Mouse (Mus musculus) hindbrain, embryonic 16.5 days (tissue): ENCODE results near the gene Clmp. TPM values are rescaled to one million over a fixed set of nuclear protein-coding genes. Genes with fewer than 3 reads are reported as not detected.

Experiments
- ATAC-seq: fragments of 200-750 bp; cut with Nextera tagmentation; 2 replicates; pipeline ENCODE4 v1.8.0; 2017; ENCODE audit warnings: moderate TSS enrichment, moderate library complexity
- H3K27ac ChIP-seq: fragments of 300-500 bp; sonication (generic); 2 replicates; pipeline ENCODE4 v1.5.1; 2014; ENCODE audit warnings: low read depth, mild to moderate bottlenecking, control low read depth, low read length, moderate library complexity
- H3K27me3 ChIP-seq: fragments of 300-500 bp; sonication (generic); replicated peaks from 2 replicates; pipeline ENCODE4 v1.6.1; 2014; ENCODE audit warnings: low read length; ENCODE audit not compliant: control insufficient read depth, insufficient read depth
- H3K36me3 ChIP-seq: fragments of 300-500 bp; sonication (generic); 2 replicates; pipeline ENCODE4 v1.6.1; 2014; ENCODE audit warnings: mild to moderate bottlenecking, low read length, moderate library complexity, mixed read lengths; ENCODE audit not compliant: control insufficient read depth, insufficient read depth
- H3K4me1 ChIP-seq: fragments of 300-500 bp; sonication (generic); 2 replicates; pipeline ENCODE4 v1.6.1; 2014; ENCODE audit warnings: low read depth, low read length; ENCODE audit not compliant: control insufficient read depth, insufficient read depth
- H3K4me2 ChIP-seq: fragments of 300-500 bp; sonication (generic); 2 replicates; pipeline ENCODE4 v1.6.1; 2014; ENCODE audit warnings: mild to moderate bottlenecking, low read length, control low read depth, moderate library complexity
- H3K4me3 ChIP-seq: fragments of 300-500 bp; sonication (generic); 2 replicates; pipeline ENCODE4 v1.5.1; 2014; ENCODE audit warnings: mild to moderate bottlenecking, low read length, control low read depth, moderate library complexity
- H3K9ac ChIP-seq: fragments of 300-500 bp; sonication (generic); 2 replicates; pipeline ENCODE4 v1.6.1; 2014; ENCODE audit warnings: low read depth, mild to moderate bottlenecking, control low read depth, low read length, moderate library complexity
- H3K9me3 ChIP-seq: fragments of 300-500 bp; sonication (generic); 2 replicates; pipeline ENCODE4 v1.6.1; 2014; ENCODE audit warnings: mild to moderate bottlenecking, low read length, moderate library complexity; ENCODE audit not compliant: control insufficient read depth
- WGBS: fragments of 180-500 bp; shearing (Covaris S2); extraction: QIAGEN DNeasy Blood & Tissue Kit; methylation state at CpG from one replicate; pipeline ENCODE4 v1.1.7; 2014; 5-methylcytosine and 5-hydroxymethylcytosine counted together
- polyA plus RNA-seq: library from polyadenylated mRNA; unstranded; fragments of >200 nt; fragmentation: Nextera tagmentation; extraction: Ambion mirVana; gene quantifications from 2 replicates; pipeline ENCODE4 v1.2.1, GENCODE M21; 2015

Clmp gene
- polyA plus RNA-seq, 1 experiment from 2014 or later = 49.1 TPM

DNA sequence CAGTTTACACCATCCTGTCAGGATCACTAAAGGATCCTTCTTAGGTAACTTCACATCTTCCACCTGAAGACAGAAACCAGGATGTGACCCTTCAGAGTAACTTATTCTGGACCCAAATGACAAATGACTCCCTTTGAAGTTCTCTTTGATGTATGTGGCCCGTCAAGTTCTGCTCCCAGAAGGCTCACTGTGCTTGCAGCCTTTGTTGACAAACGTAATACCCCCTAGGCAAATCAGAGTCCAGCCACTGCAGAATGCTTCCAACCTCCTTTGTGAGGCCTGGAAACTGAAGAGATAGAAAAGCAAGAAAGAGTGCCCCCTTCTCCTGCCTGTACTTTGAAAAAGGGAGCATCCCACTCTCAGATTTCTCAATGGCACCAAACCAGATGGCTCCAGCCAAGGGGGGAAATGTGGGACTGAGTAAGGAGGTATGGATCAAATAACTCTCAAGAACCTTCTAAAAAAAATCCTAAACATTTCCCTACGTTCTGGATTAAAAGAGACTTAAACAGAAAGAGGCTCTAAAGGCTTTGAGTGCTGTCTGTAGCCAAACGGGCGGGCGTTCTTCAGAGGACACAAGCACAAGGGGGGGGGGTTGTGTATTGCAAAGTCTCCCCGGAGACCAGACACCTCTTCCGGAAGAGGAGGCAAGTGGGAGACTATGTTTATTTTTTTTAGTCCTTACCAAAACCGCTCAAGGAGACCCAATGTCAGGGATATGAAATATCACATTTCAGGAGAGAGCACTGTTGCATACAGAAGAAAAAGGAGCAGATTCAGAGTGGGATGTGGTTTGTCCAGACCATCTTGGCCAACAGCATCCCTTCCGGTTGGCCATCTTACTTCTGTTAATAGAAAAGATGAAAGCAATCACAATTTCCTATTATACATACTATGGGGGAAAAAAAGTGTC is 18.9 kb downstream of the Clmp start:
- Histone ChIP-seq H3K27ac (no peak overlapping the region), H3K4me3 (no peak overlapping the region), H3K4me2 (no peak overlapping the region), H3K9me3 (no peaks in the 10 kb centered on the region), H3K27me3 (no peaks in the 10 kb centered on the region), H3K4me1 (peaks cover 13% of the 10 kb centered on the region), H3K36me3 (no peaks in the 10 kb centered on the region), H3K9ac (no peak overlapping the region)
- no peak for ATAC-seq
- whole genome bisulfite sequencing = 48% methylated on average over 10 of the region's 10 CpGs

DNA sequence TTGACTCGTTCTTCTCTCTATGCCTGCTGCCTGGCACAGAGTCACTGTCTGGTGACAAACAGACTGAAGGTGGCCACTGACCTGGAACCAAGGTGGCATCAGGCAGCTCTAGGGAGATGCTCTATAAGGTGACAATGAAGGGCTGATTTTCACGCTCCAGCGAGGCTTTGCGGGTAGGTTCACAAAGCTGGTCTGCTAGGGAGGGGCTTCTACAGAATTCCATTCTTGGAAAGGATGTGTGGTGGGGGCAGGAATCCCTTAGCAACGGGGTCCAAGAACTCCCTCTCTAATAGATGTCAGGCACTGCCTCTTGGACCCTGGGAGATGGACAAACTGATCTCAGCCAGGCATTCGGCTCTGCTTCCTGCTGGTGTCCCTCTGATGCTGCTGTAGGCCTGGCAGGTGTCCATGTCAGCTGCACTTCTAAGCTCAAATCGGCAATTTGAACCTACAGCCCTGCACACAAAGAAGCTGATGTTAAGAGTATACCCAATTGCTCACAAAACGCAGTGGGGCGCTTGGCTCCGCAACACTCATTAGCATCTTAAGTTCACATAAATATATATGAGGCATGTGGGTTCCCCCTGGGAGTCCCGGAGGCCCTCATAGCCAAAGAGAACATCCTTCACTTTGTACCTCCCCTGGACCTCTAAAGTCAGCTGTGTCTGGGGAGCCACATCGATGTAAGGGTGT is 22.8 kb downstream of the Clmp start:
- H3K27me3 ChIP-seq = no peaks in the 10 kb centered on the region
- 14% methylated on average over 12 of the region's 12 CpGs for WGBS
- H3K4me1 ChIP-seq = peaks cover 13% of the 10 kb centered on the region
- no peak overlapping the region for H3K4me3 ChIP-seq
- H3K9ac ChIP-seq = no peak overlapping the region
- peak; percentile 53 for ATAC-seq
- peak overlapping the region; percentile 6; the same call in 1 of the 2 replicates for H3K27ac ChIP-seq
- H3K4me2 ChIP-seq = no peak overlapping the region
- no peaks in the 10 kb centered on the region for H3K36me3 ChIP-seq
- H3K9me3 ChIP-seq = no peaks in the 10 kb centered on the region

DNA sequence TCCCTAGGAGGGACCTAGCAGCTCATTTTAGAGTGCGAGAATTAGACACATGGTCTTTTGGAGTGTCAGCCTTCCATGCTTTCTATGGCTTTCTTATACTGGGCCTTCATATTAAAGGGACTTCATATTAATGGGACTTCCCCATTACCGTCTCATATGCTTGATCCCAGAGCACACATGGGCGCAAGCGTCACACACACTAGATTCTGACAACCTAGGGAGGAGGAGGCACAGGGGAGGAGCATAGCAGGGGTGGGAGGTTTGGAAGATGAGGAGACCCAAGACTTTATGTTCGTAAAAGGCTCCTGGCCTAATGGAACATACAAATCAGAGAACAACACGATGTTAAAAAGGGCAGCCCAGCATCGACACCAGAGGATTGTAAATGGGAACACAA is 23.4 kb downstream of the Clmp start:
- Histone ChIP-seq H3K27me3 (no peaks in the 10 kb centered on the region), H3K4me2 (no peak overlapping the region), H3K9me3 (no peaks in the 10 kb centered on the region), H3K4me3 (no peak overlapping the region), H3K27ac (peak overlapping the region; percentile 44; the same call in 1 of the 2 replicates), H3K36me3 (no peaks in the 10 kb centered on the region), H3K4me1 (peaks cover 13% of the 10 kb centered on the region), H3K9ac (no peak overlapping the region)
- peak; percentile 28; the same call in 1 of the 2 replicates for ATAC-seq
- 47% methylated on average over 7 of the region's 7 CpGs for WGBS

DNA sequence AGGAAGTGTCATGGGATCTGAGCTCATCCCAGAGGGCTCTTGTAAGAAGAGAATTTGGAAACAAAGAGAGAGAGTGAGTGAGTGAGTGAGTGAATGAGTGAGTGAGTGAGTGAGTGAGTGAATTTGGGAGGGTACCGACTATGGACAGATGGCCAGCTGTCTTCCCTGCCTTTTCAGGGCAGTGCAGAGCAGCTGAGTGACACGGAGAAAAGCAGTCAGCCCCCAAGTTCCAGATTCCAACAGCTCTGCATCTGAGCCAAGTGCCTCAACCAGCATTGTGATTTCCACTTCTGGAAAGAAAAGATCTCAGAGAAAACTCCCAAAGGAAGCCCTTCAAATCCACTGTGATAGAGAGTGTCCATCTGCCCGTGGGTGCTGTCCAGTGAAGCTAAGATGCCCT is 23.8 kb downstream of the Clmp start:
- no peak for ATAC-seq
- H3K4me1 ChIP-seq = peaks cover 13% of the 10 kb centered on the region
- H3K36me3 ChIP-seq = no peaks in the 10 kb centered on the region
- no peaks in the 10 kb centered on the region for H3K9me3 ChIP-seq
- H3K27ac ChIP-seq = peak overlapping the region; percentile 44; the same call in 1 of the 2 replicates
- WGBS = 56% methylated on average over 3 of the region's 3 CpGs
- no peak overlapping the region for H3K9ac ChIP-seq
- no peak overlapping the region for H3K4me2 ChIP-seq
- H3K4me3 ChIP-seq = no peak overlapping the region
- H3K27me3 ChIP-seq = no peaks in the 10 kb centered on the region

DNA sequence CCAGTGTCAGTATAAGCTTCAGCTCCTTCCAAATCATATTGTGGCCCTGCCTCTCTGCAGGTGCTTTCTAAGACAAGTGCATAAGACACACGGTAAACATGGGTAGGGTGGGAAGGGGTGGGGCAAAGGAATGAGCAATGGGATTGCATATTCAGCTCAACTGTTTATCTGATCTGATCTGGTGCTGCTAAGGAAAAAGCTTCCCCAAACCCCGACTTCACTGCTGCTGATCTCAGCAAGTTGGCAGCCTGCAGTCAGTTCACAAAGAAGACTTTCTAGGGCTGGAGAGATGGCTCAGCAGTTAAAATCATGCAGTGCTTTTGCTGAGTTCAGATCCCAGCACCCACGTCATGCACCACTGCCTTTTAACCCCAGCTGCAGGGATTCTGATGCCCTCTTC is 24.2 kb downstream of the Clmp start:
- H3K4me3 ChIP-seq = no peak overlapping the region

DNA sequence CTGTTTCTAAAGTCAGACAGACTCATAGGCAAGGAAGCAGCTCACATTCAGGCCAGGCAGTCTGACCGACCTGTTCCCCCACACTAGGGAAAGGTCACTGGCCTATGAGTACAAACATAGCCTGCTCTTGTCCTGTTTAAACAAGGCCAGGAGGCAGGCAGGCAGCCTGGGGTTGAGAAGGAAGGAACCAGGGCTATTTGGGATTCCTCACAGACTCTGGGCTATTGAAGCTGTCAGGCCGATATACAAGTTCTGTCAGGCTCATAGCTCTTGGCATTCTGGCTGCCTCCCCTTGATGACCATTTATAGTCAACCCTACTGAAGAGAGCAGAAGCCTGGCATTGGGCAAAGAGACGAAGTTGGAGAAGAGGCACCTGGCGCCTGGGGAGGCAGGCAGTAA is 25.9 kb downstream of the Clmp start:
- H3K4me2 ChIP-seq = no peak overlapping the region

More for the DNA sequence above, 24.2 kb downstream of the Clmp start:
- Histone ChIP-seq H3K27ac (peak overlapping the region; percentile 44; the same call in 1 of the 2 replicates), H3K9ac (no peak overlapping the region), H3K4me2 (no peak overlapping the region), H3K36me3 (no peaks in the 10 kb centered on the region), H3K4me1 (peaks cover 13% of the 10 kb centered on the region), H3K27me3 (no peaks in the 10 kb centered on the region), H3K9me3 (no peaks in the 10 kb centered on the region)
- 51% methylated on average over 3 of the region's 3 CpGs for WGBS
- ATAC-seq = no peak

DNA sequence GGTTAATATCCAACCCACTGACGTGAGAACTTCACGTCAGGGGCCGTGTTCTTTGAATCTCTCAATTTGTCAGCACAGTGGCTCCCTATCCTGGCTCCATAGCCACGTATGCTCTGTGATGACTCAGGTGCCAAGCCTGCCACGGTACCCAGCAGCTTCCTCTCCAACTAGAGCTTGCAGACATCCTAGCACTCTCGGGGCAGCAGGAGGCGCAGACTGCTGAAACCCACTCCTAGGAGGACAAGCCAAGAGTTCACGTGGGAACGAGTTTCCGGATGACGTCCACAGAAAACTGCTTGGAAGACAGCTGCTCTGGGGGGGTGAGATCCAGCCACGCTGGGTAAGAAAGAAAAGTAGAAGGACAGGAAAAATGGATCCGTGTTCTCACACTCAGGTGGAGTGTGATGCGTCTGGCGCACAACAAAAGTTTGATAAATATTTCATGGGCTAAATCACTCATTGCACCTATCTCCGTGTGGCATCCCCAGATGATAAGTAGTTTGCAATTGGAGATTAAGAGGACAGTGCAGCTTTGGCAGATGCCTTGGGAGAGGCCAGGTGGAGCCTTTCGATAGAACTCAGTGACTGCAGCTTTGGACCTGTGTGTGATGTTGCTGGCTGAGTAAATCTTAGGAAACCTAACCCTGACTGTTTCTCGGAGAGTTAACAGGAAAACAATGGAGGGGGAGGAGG is 31.6 kb downstream of the Clmp start:
- Histone ChIP-seq H3K27ac (no peak overlapping the region), H3K4me1 (0 out of 2 replicates have a peak, but pooled peaks cover 3% of the 10 kb centered on the region), H3K36me3 (no peaks in the 10 kb centered on the region), H3K9ac (no peak overlapping the region), H3K9me3 (no peaks in the 10 kb centered on the region), H3K27me3 (no peaks in the 10 kb centered on the region), H3K4me2 (no peak overlapping the region), H3K4me3 (no peak overlapping the region)
- 65% methylated on average over 18 of the region's 18 CpGs for WGBS
- ATAC-seq = 0 out of 2 replicates have a peak, but pooled peaks have one; percentile 32

More for the DNA sequence above, 25.9 kb downstream of the Clmp start:
- H3K36me3 ChIP-seq = no peaks in the 10 kb centered on the region
- ATAC-seq = no peak
- WGBS = 61% methylated on average over 4 of the region's 4 CpGs
- no peak overlapping the region for H3K27ac ChIP-seq
- peaks cover 13% of the 10 kb centered on the region for H3K4me1 ChIP-seq
- H3K9ac ChIP-seq = no peak overlapping the region
- no peak overlapping the region for H3K4me3 ChIP-seq
- H3K27me3 ChIP-seq = no peaks in the 10 kb centered on the region
- H3K9me3 ChIP-seq = no peaks in the 10 kb centered on the region

DNA sequence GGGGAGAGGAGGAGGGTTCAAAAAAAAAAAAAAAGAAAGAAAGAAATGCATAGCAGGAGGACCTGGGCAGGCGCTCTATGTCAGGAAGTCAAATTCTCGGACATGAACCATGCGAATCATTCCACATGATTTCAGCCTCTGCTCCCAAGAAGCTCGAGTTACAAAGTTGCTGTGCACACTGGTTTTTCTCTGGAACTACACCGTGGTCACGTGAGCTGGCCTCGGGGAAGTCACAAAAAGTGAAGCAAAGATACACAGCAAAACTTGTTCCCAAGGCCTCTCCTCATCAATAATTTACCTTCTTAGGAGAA is 32.1 kb downstream of the Clmp start:
- Histone ChIP-seq H3K36me3 (no peaks in the 10 kb centered on the region), H3K4me1 (0 out of 2 replicates have a peak, but pooled peaks cover 3% of the 10 kb centered on the region), H3K27ac (no peak overlapping the region), H3K4me3 (no peak overlapping the region), H3K4me2 (no peak overlapping the region), H3K9ac (no peak overlapping the region), H3K27me3 (no peaks in the 10 kb centered on the region), H3K9me3 (no peaks in the 10 kb centered on the region)
- no peak for ATAC-seq
- 33% methylated on average over 7 of the region's 7 CpGs for WGBS

DNA sequence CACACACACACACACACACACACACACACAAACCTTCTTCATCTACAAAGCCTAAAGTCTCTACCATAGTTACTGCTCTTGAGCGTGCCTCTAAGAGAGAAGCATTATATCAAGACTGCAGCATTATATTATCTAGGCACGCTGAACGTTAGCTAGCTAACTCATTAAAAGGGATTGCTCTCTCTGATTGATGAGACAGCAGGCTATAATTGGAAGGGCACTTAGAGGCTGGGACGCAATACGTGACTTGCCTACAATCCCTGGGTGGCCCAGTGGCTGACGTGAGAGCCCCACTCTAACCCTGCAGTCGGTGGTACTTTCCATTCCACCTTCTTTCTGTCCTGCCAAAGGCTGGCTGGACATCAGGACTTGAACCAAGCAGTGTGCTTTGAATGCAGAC is 35.1 kb downstream of the Clmp start:
- ATAC-seq = peak; percentile 16; the same call in 1 of the 2 replicates
- no peak overlapping the region for H3K27ac ChIP-seq

More for the DNA sequence above, 35.1 kb downstream of the Clmp start:
- Histone ChIP-seq H3K27me3 (no peaks in the 10 kb centered on the region), H3K9ac (no peak overlapping the region), H3K4me2 (no peak overlapping the region), H3K9me3 (no peaks in the 10 kb centered on the region), H3K4me1 (peaks cover 3% of the 10 kb centered on the region), H3K36me3 (no peaks in the 10 kb centered on the region), H3K4me3 (no peak overlapping the region)
- 42% methylated on average over 7 of the region's 7 CpGs for WGBS
